Mouse (Mus musculus): ENCODE measurements around the gene Ccdc136. TPM values are rescaled to one million over a fixed set of nuclear protein-coding genes. Genes with fewer than 3 reads are reported as not detected.

The Ccdc136 gene
- total RNA-seq, 1 experiment from 2014 or later, result not detected

Other genes with a start within 250 kb of the Ccdc136 start
- 55.6 and 67.9 TPM in 2 replicates for gene Rbm28, start 231.3 kb upstream of the Ccdc136 start, total RNA-seq (2017)
- gene Prrt4, start 216.7 kb upstream of the Ccdc136 start, total RNA-seq (2017), result not detected in 2 replicates
- 17.1 and 18.2 TPM in 2 replicates for gene Impdh1, start 179.9 kb upstream of the Ccdc136 start, total RNA-seq (2017)
- 1.7 and 4.4 TPM in 2 replicates for gene Hilpda, start 123.8 kb upstream of the Ccdc136 start, total RNA-seq (2017)
- 1.4 TPM in 1 of 2 replicates, not detected in the other for gene Fam71f2, start 116.7 kb upstream of the Ccdc136 start, total RNA-seq (2017)
- gene Fam71f1, start 77.2 kb upstream of the Ccdc136 start, total RNA-seq (2017), result not detected in 2 replicates
- gene Calu, start 48.2 kb upstream of the Ccdc136 start, total RNA-seq (2017), result 53.7 and 63.9 TPM in 2 replicates
- not detected in 2 replicates for gene Opn1sw, start 7.8 kb upstream of the Ccdc136 start, total RNA-seq (2017)
- not detected in 2 replicates for gene Flnc, start 36.9 kb downstream of the Ccdc136 start, total RNA-seq (2017)
- gene Atp6v1f, start 71.4 kb downstream of the Ccdc136 start, total RNA-seq (2017), result 99.2 and 132 TPM in 2 replicates
- 5.1 and 7.6 TPM in 2 replicates for gene Atp6v1fnb, start 75.1 kb downstream of the Ccdc136 start, total RNA-seq (2017)
- 0.12 TPM in 1 of 2 replicates, not detected in the other for gene Kcp, start 111.6 kb downstream of the Ccdc136 start, total RNA-seq (2017)
- gene Irf5, start 130.3 kb downstream of the Ccdc136 start, total RNA-seq (2017), result 154 and 179 TPM in 2 replicates
- gene Tnpo3, start 213.6 kb downstream of the Ccdc136 start, total RNA-seq (2017), result 82.1 and 95.6 TPM in 2 replicates